Mouse (Mus musculus) ovary, postnatal 36 days (tissue): ENCODE measurements around the gene Asic2.
A peak's percentile ranks its signal among the peaks of the same experiment; 100 is the strongest.

Source experiments
- DNase-seq: peaks from one replicate; pipeline ENCODE4 v3.0.0; 2022; ENCODE audit warnings: low spot score, mixed read lengths

The Asic2 gene

GRCm38 (mm10) chr11:81722071-81722470, 246.2 kb downstream of the Asic2 start:
- DNase-seq: no peak

GRCm38 (mm10) chr11:81714801-81715200, 253.5 kb downstream of the Asic2 start:
- no peak for DNase-seq

GRCm38 (mm10) chr11:81706996-81707395, 261.3 kb downstream of the Asic2 start:
- no peak for DNase-seq

- DNase-seq: no peak
Observed at GRCm38 (mm10) chr11:81698008-81698407, 270.2 kb downstream of the Asic2 start.

- no peak for DNase-seq
Observed at GRCm38 (mm10) chr11:81695501-81695900, 272.8 kb downstream of the Asic2 start.

- DNase-seq: no peak
Observed at GRCm38 (mm10) chr11:81680511-81680910, 287.7 kb downstream of the Asic2 start.

GRCm38 (mm10) chr11:81671724-81672123, 296.5 kb downstream of the Asic2 start:
- DNase-seq: no peak

- no peak for DNase-seq
Observed at GRCm38 (mm10) chr11:81670436-81670835, 297.8 kb downstream of the Asic2 start.

GRCm38 (mm10) chr11:81658850-81659249, 309.4 kb downstream of the Asic2 start:
- no peak for DNase-seq

- DNase-seq: no peak
Observed at GRCm38 (mm10) chr11:81657121-81657520, 311.1 kb downstream of the Asic2 start.

- no peak for DNase-seq
Observed at GRCm38 (mm10) chr11:81647828-81648227, 320.4 kb downstream of the Asic2 start.

GRCm38 (mm10) chr11:81645549-81645948, 322.7 kb downstream of the Asic2 start:
- no peak for DNase-seq

GRCm38 (mm10) chr11:81636356-81636755, 331.9 kb downstream of the Asic2 start:
- no peak for DNase-seq

- peak; percentile 8 for DNase-seq
Observed at GRCm38 (mm10) chr11:81634360-81635350, 333.6 kb downstream of the Asic2 start.

- no peak for DNase-seq
Observed at GRCm38 (mm10) chr11:81625199-81625598, 343.1 kb downstream of the Asic2 start.

- DNase-seq: no peak
Observed at GRCm38 (mm10) chr11:81620516-81620915, 347.7 kb downstream of the Asic2 start.

- DNase-seq: no peak
Observed at GRCm38 (mm10) chr11:81616437-81616836, 351.8 kb downstream of the Asic2 start.

GRCm38 (mm10) chr11:81613869-81614620, 354.2 kb downstream of the Asic2 start:
- DNase-seq: no peak

- DNase-seq: peak; percentile 33
Observed at GRCm38 (mm10) chr11:81612798-81613540, 355.3 kb downstream of the Asic2 start.

GRCm38 (mm10) chr11:81611948-81612797, 356.1 kb downstream of the Asic2 start:
- DNase-seq: no peak

GRCm38 (mm10) chr11:81610506-81610905, 357.8 kb downstream of the Asic2 start:
- DNase-seq: no peak
